Mouse (Mus musculus): ENCODE data around the gene Olfr288. TPM values are rescaled to one million over a fixed set of nuclear protein-coding genes. Genes with fewer than 3 reads are reported as not detected.
A peak's percentile ranks its signal among the peaks of the same experiment; 100 is the strongest.

Gene Olfr288
- polyA plus RNA-seq, 1 experiment from 2014 or later: not detected

DNA sequence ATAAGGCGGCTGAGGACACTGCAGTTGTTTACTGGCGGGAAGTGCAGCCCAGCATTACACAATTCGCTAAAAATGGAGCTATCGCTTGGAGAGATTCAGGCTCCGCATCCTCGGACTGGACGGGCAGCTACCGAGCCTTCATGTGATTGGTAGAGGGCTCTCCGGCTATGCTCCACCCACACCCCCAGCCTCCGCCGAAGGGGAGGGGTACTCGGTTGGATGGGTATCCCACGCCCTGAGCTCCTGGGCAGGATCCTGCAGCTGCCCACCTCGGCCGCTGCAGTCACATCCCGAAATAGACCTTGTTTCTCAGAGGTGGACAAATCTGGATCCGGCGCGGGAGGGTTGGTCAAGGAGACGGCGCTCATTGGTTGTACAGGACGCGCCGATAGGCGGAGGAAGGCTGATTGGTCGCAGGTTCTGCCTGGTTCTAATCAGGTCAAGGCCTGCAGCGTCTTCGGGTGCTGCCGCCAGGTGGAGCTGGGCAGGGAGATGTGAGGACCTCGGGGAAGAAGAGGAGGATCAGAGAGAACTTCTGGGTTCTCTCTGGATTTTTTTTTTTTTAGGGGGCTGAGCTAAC, 14.1 kb downstream of the Olfr288 start:
- peaks cover 26% of the 10 kb centered on the region for H3K27me3 ChIP-seq
- peaks cover 10% of the 10 kb centered on the region for H3K4me1 ChIP-seq
- WGBS: under 1% methylated on average over 30 of the region's 30 CpGs
- peak overlapping the region; percentile 52 for H3K4me3 ChIP-seq
- H3K4me2 ChIP-seq (replicated peaks): peak overlapping the region; percentile 71
- no peak overlapping the region for H3K27ac ChIP-seq
- peak; percentile 97 for ATAC-seq (ENCODE audit: low FRiP score, low read depth)
- H3K36me3 ChIP-seq: no peaks in the 10 kb centered on the region
- H3K9ac ChIP-seq: peak overlapping the region; percentile 50; the same call in 1 of the 2 replicates
- no peaks in the 10 kb centered on the region for H3K9me3 ChIP-seq

DNA sequence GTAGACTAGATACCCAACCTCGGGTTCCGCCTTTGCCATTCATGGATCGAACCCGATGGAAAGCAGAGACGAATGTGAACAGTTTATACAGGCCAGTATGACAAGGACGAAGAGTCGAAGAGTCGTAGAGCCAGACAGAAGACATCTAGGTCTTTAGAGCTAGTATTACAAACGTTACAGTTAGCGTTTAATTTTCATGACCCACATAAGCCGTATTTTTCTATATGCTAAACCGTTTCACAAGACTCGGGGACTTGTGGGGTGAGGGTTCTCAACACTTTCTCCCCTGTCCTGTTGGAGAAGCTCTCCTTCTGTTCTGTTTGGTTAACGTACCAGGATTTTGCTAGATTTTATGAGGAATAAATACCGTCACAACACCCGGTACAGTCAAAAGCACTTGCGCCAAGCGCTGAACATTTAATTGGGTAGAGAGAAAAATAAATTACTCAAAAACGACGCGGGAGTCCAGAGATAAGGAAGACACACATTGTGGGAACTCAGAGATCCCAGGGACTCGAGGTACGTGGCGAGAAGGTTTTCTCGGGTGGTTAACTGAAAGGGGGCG, 14.7 kb downstream of the Olfr288 start:
- WGBS: 7% methylated on average over 26 of the region's 26 CpGs
- Histone ChIP-seq H3K9ac (peak overlapping the region; percentile 50; the same call in 1 of the 2 replicates), H3K27ac (no peak overlapping the region), H3K9me3 (no peaks in the 10 kb centered on the region), H3K4me3 (peak overlapping the region; percentile 52), H3K4me2 (replicated peaks) (peak overlapping the region; percentile 71), H3K4me1 (peaks cover 10% of the 10 kb centered on the region), H3K27me3 (peaks cover 32% of the 10 kb centered on the region), H3K36me3 (no peaks in the 10 kb centered on the region)
- ATAC-seq (ENCODE audit: low FRiP score, low read depth): no peak

DNA sequence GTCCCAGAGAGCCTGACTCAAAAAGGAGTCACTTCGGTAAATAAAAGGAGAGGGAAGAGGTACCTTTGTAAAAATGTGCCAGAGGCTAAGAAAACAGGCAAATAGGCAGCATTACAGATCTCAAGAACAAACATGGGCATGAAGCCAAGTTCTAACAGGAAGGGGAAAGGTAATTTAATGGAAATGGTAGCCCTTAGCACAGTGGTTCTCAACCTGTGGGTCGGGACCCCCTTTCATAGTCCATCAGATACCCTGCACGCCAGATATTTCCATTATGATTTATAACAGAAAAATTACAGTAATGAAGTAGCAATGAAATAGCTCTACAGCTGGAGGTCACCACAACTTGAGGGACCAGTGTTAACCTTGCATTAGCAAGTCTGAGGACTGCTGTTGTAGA, 18.0 kb downstream of the Olfr288 start:
- Histone ChIP-seq H3K4me3 (no peak overlapping the region), H3K27ac (no peak overlapping the region), H3K9me3 (no peaks in the 10 kb centered on the region), H3K27me3 (peaks cover 58% of the 10 kb centered on the region), H3K9ac (no peak overlapping the region), H3K4me1 (peaks cover 10% of the 10 kb centered on the region), H3K4me2 (replicated peaks) (no peak overlapping the region), H3K36me3 (no peaks in the 10 kb centered on the region)
- WGBS: 55% methylated on average over 3 of the region's 3 CpGs
- ATAC-seq (ENCODE audit: low FRiP score, low read depth): no peak

DNA sequence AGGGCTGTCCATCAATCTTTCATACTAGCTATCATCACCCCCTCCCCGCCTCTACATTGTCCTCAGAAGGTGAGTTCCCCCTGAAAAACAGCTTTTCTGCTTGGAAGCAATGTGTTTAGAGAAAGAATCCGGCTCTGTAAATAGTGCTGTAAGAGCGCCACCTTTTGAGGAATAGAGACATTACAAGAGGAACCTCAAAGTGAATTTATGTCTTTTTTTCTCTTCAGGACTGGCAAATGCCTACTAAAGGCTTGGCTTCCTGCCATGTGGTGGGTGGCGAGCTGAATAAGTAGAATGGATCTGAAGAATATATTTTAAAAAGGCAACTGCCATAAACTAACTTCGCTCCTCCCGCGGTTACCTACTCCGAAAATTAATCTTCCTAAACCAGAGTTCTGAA, 21.5 kb downstream of the Olfr288 start:
- 36% methylated on average over 8 of the region's 8 CpGs for WGBS
- no peak overlapping the region for H3K27ac ChIP-seq
- H3K27me3 ChIP-seq: peaks cover 84% of the 10 kb centered on the region
- no peak overlapping the region for H3K9ac ChIP-seq
- H3K4me1 ChIP-seq: no peaks in the 10 kb centered on the region
- ATAC-seq (ENCODE audit: low FRiP score, low read depth): no peak
- no peak overlapping the region for H3K4me3 ChIP-seq
- H3K9me3 ChIP-seq: no peaks in the 10 kb centered on the region
- H3K4me2 ChIP-seq (replicated peaks): no peak overlapping the region
- no peaks in the 10 kb centered on the region for H3K36me3 ChIP-seq

DNA sequence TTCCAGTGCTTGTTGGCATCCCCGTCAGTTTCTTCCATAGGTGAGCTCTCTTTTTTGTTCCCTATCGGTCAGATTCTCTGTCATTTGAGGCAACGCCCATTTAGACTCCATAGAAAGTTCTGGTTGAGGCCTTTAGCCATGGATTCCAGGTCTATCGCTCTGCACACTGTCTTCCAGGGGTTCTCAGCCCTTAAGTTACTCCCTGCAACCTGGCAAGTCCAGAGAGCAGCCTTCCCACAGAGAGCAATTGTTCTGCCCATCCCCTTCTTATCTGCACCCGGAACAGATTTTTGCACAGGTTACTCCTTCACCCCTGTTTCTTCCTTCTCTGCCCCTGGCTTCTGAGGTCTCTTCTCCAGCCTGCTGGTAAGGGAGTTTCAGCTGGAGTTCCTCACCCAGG, 23.2 kb downstream of the Olfr288 start:
- H3K4me1 ChIP-seq: peaks cover 12% of the 10 kb centered on the region

DNA sequence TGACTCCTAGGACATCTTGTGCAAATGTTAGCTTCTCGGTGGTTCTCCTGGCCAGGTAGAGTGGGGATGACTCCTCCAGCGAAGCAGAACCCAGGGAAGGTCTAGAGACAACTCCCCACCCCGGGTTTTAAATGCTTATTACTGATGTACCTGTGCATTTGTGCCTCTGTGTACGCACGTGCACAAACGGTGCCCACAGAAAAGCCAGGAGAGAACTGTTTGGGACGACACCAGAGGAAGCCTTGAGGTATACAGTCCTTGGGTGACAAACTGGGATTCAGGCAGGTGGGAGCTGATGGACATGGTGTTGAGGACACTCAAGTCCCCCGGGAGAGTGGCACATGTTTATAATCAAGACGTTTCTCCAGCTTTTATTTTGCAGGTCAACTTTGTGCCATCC, 24.4 kb downstream of the Olfr288 start:
- Histone ChIP-seq H3K4me1 (peaks cover 15% of the 10 kb centered on the region), H3K4me2 (replicated peaks) (no peak overlapping the region), H3K27me3 (peaks cover 90% of the 10 kb centered on the region), H3K4me3 (no peak overlapping the region), H3K36me3 (no peaks in the 10 kb centered on the region), H3K9ac (no peak overlapping the region), H3K27ac (no peak overlapping the region), H3K9me3 (no peaks in the 10 kb centered on the region)
- no peak for ATAC-seq (ENCODE audit: low FRiP score, low read depth)
- 67% methylated on average over 9 of the region's 9 CpGs for WGBS

More for the DNA sequence above, 23.2 kb downstream of the Olfr288 start:
- H3K4me3 ChIP-seq: no peak overlapping the region
- ATAC-seq (ENCODE audit: low FRiP score, low read depth): no peak
- H3K27ac ChIP-seq: no peak overlapping the region
- WGBS: 72% methylated on average over 5 of the region's 5 CpGs
- H3K36me3 ChIP-seq: no peaks in the 10 kb centered on the region
- H3K4me2 ChIP-seq (replicated peaks): no peak overlapping the region
- peaks cover 90% of the 10 kb centered on the region for H3K27me3 ChIP-seq
- no peaks in the 10 kb centered on the region for H3K9me3 ChIP-seq
- H3K9ac ChIP-seq: no peak overlapping the region

DNA sequence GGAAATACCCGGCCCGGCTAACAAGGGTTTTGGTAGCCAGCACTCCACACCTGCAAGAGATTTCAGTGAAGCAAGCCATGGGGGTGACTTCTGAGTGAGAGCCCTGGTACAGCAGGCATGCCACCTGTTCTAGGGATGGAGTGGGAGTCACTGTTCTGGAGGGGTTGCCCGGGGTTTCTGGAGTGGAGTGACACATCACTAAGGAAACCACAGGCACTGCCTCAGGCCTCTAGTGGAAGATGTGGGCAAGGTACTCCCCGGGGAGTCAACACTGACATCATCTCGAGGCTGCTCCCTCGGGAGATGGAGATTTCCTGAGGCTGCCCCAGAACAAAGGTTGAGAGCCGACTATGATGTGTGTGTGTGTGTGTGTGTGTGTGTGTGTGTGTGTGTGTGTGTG, 25.0 kb downstream of the Olfr288 start:
- 42% methylated on average over 7 of the region's 7 CpGs for WGBS
- H3K4me3 ChIP-seq: no peak overlapping the region
- no peak overlapping the region for H3K27ac ChIP-seq
- no peak overlapping the region for H3K9ac ChIP-seq
- H3K4me1 ChIP-seq: peaks cover 15% of the 10 kb centered on the region
- ATAC-seq (ENCODE audit: low FRiP score, low read depth): no peak
- H3K4me2 ChIP-seq (replicated peaks): no peak overlapping the region
- H3K9me3 ChIP-seq: no peaks in the 10 kb centered on the region
- H3K27me3 ChIP-seq: peaks cover 93% of the 10 kb centered on the region
- H3K36me3 ChIP-seq: no peaks in the 10 kb centered on the region

DNA sequence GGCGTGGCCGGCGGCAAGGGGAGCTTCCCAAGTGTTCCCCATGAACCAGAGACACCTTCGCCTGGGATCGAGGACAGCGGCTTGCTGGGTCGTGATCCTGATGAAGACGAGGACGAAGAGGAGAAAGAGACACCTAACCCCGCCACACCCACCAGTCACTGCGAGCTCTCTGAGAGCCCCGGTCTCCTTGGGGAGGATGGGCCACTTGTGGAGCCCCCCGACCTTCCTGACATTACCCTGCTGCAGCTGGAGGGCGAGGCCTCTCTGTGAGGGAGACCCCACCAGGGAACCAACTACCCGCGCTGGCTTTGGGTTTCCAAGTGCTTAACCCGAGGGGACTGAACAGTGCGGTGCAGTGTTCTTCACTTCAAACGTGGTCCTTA, 26.7 kb downstream of the Olfr288 start:
- peaks cover 89% of the 10 kb centered on the region for H3K27me3 ChIP-seq
- no peaks in the 10 kb centered on the region for H3K9me3 ChIP-seq
- ATAC-seq (ENCODE audit: low FRiP score, low read depth): no peak
- H3K4me1 ChIP-seq: peaks cover 15% of the 10 kb centered on the region
- no peak overlapping the region; the same call in 1 of the 2 replicates for H3K9ac ChIP-seq
- H3K4me2 ChIP-seq (replicated peaks): peak overlapping the region; percentile 83
- H3K4me3 ChIP-seq: peak overlapping the region; percentile 53
- H3K27ac ChIP-seq: no peak overlapping the region
- WGBS: 3% methylated on average over 19 of the region's 19 CpGs
- H3K36me3 ChIP-seq: no peaks in the 10 kb centered on the region

DNA sequence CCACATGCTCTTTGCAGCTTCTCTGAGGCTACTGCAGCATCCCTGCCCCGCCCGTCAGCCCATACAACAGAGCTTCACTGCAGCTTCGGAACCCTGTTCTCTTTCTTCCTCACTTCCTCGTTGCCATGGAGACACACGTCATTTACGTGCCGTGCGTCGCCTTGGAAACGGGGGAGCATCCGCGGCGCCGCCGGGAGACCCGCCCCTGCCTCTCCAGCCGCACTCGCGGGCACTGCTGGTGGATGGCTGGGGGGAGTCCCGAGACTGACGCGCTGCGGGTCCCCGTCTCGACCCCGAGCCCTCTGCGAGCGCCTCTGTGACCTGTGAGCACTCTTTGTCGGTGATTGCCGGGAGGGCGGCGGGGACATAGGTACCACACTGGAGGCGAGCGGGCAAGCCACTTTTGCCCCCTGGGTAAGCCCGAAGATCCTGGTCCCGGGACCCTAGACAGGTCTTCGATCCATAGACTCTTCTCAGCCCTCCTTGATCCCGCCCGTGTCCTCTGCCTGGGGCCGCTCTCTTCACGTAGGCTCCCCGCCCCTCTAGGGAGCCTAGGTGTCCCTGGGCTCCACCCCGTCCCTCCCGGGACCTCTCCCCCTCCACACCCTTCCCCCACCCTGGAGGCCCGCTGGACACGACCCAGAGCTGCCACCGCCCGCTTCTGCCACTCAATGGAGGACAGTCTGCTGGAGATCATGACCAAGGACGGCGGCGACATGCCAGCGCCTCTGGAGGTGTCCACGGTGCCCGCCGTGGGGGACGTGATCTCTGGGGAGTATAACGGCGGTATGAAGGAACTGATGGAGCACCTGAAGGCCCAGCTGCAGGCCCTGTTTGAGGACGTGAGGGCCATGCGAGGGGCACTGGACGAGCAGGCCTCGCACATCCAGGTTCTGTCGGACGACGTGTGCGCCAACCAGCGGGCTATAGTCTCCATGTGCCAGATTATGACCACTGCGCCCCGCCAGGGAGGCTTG, 27.4 kb downstream of the Olfr288 start:
- H3K4me3 ChIP-seq: peak overlapping the region; percentile 53
- 2% methylated on average over 69 of the region's 69 CpGs for WGBS
- ATAC-seq (ENCODE audit: low FRiP score, low read depth): peak; percentile 91
- H3K9me3 ChIP-seq: no peaks in the 10 kb centered on the region
- no peak overlapping the region for H3K27ac ChIP-seq
- H3K4me1 ChIP-seq: peaks cover 15% of the 10 kb centered on the region
- peak overlapping the region; percentile 83 for H3K4me2 ChIP-seq (replicated peaks)
- H3K36me3 ChIP-seq: no peaks in the 10 kb centered on the region
- H3K27me3 ChIP-seq: peaks cover 82% of the 10 kb centered on the region
- H3K9ac ChIP-seq: peak overlapping the region; percentile 51

DNA sequence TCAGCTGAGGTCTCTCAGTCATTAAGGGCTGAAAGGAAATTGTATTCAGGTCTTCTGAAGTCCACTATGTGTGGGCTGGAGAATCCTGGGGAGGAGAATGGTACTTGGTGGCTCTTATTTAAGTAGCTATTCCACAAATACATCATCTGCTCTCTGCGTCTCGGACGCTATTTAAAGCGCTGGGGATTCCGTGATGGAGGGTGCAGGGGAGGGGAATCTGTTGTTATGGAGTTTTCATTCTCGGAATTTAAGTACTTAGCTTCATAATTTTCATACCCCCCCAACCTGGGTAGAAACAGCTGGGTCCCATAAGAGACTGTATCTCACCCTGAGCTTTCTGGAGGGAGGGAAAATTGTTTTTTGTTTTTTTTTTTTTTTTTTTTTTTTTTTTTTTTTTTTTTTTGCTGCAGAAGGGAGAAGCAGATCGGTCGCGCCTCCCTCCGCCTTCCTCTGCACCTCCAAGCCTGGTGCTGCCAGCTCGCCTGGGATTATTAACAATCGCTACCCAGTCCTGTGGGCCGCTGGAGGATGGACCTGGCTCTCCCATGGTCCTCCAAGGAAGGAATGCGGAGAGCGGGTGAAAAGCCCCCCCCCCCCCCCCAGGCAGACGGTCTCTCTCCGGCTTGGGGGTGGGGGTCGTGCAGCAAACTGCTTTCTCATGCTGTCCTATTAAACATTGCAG, 28.2 kb downstream of the Olfr288 start, which contains the start of gene Ccdc184:
TSS of gene Ccdc184 (plus strand) at position 196 of the 682 bp plus-strand sequence.
- Histone ChIP-seq H3K4me3 (peak within 1 kb of the TSS; percentile 53), H3K9ac (peak within 1 kb of the TSS; percentile 51), H3K4me2 (replicated peaks) (peak within 1 kb of the TSS; percentile 83), H3K9me3 (no peaks in the 10 kb centered on the region), H3K27me3 (peaks cover 74% of the 10 kb centered on the region), H3K27ac (no peak within 1 kb of the TSS), H3K4me1 (peaks cover 15% of the 10 kb centered on the region), H3K36me3 (no peaks in the 10 kb centered on the region)
- WGBS: 3% methylated on average over 16 of the region's 18 CpGs
- no peak for ATAC-seq (ENCODE audit: low FRiP score, low read depth)

DNA sequence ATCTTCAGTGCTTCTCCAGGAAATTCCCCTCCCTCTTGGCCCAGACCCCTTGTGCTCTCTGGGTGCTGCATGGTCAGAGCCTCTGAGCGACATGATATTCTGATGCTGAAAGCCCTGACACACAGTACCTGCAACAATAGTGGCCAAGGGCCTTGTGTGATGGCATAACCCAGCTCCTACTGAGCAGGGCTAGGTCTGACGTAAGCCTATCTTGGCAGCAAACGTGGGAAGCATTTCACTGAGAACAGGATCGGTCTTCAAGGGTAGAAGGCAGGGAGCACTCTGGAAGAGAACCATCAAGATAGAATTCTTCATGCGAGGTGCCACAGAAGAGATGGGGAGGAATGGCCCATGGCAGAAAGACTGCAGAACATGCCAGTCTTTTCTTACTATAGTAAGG, 29.8 kb downstream of the Olfr288 start, which contains the start of gene Asb8:
TSS of gene Asb8 (minus strand) at position 101 of the 400 bp plus-strand sequence.
- WGBS: 77% methylated on average over 5 of the region's 5 CpGs
- Histone ChIP-seq H3K27ac (no peak within 1 kb of the TSS), H3K9ac (no peak within 1 kb of the TSS), H3K4me3 (no peak within 1 kb of the TSS), H3K9me3 (no peaks in the 10 kb centered on the region), H3K27me3 (peaks cover 58% of the 10 kb centered on the region), H3K36me3 (no peaks in the 10 kb centered on the region), H3K4me2 (replicated peaks) (no peak within 1 kb of the TSS), H3K4me1 (peaks cover 15% of the 10 kb centered on the region)
- no peak for ATAC-seq (ENCODE audit: low FRiP score, low read depth)
